Mouse (Mus musculus) embryonic facial prominence, embryonic 10.5 days (tissue): ENCODE measurements around the gene Rxfp4. TPM values are rescaled to one million over a fixed set of nuclear protein-coding genes. Genes with fewer than 3 reads are reported as not detected.

Experiments
- DNase-seq: peaks from one replicate; pipeline ENCODE4 v3.0.0-alpha.2; 2017; ENCODE audit warnings: low spot score
- H3K27ac ChIP-seq: fragments of 300-500 bp; sonication (generic); replicated peaks from 2 replicates; pipeline ENCODE4 v1.5.1; 2016; ENCODE audit warnings: mild to moderate bottlenecking
- H3K27me3 ChIP-seq: fragments of 300-500 bp; sonication (generic); replicated peaks from 2 replicates; pipeline ENCODE4 v1.6.1; 2016; ENCODE audit warnings: low read depth, mild to moderate bottlenecking; ENCODE audit not compliant: poor library complexity, severe bottlenecking
- H3K36me3 ChIP-seq: fragments of 300-500 bp; sonication (generic); replicated peaks from 2 replicates; pipeline ENCODE4 v1.6.1; 2016; ENCODE audit warnings: mild to moderate bottlenecking, moderate library complexity
- H3K4me1 ChIP-seq: fragments of 300-500 bp; sonication (generic); 2 replicates; pipeline ENCODE4 v1.6.1; 2016
- H3K4me3 ChIP-seq: fragments of 300-500 bp; sonication (generic); 2 replicates; pipeline ENCODE4 v1.5.1; 2016; ENCODE audit warnings: mild to moderate bottlenecking, moderate library complexity
- H3K9me3 ChIP-seq: fragments of 300-500 bp; sonication (generic); 2 replicates; pipeline ENCODE4 v1.6.1; 2016; ENCODE audit warnings: mild to moderate bottlenecking
- WGBS: fragments of 180-500 bp; shearing (Covaris S2); methylation state at CpG from one replicate; pipeline ENCODE4 v1.1.7; 2016; 5-methylcytosine and 5-hydroxymethylcytosine counted together
- polyA plus RNA-seq: library from polyadenylated mRNA; unstranded; fragments of >200 nt; fragmentation: Nextera tagmentation; extraction: Ambion mirVana; gene quantifications from 2 replicates; pipeline ENCODE4 v1.2.1, GENCODE M21; 2016

Gene Rxfp4
- polyA plus RNA-seq, 1 experiment from 2014 or later, result not detected

GRCm38 (mm10) chr3:88633056-88633455, 19.9 kb downstream of the Rxfp4 start:
- H3K27ac ChIP-seq, result no peak overlapping the region
- H3K4me3 ChIP-seq, result no peak overlapping the region
- DNase-seq, result no peak
- H3K9me3 ChIP-seq, result no peaks in the 10 kb centered on the region
- WGBS, result 95% methylated on average over 10 of the region's 10 CpGs
- H3K36me3 ChIP-seq, result peaks cover 99% of the 10 kb centered on the region
- H3K4me1 ChIP-seq, result peaks cover 23% of the 10 kb centered on the region
- no peaks in the 10 kb centered on the region for H3K27me3 ChIP-seq

GRCm38 (mm10) chr3:88631921-88632587, 20.9 kb downstream of the Rxfp4 start:
- H3K9me3 ChIP-seq, result no peaks in the 10 kb centered on the region
- peaks cover 100% of the 10 kb centered on the region for H3K36me3 ChIP-seq
- no peak overlapping the region for H3K27ac ChIP-seq
- DNase-seq, result no peak
- H3K27me3 ChIP-seq, result no peaks in the 10 kb centered on the region
- peaks cover 29% of the 10 kb centered on the region for H3K4me1 ChIP-seq
- 81% methylated on average over 12 of the region's 12 CpGs for WGBS
- H3K4me3 ChIP-seq, result no peak overlapping the region

DNA sequence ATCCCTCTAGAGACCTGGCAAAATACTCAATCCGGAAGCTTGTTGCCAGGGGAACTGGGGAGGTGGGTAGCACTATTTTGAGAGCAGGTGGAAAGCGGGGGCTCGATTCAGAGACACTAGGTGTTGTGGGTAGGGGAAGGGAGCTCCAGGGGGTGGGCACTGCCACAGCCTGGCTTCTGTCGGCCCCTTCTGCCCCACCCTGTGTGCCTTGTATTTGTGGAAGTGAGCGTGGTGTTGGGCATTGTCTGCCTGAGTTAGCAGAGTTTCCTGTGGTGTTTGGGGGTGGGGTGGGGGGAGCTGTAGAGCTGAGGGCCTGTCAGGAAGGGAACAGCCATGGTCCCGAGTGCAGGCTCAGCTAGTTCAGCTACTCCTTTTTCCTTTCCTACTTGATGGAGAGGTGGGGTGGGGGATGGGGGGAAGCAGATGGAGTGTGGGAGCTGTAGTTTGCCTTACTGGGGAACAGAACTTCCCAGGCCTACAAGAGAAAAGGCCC, 22.0 kb downstream of the Rxfp4 start:
- H3K4me3 ChIP-seq, result 0 out of 2 replicates have a peak overlapping the region, but pooled peaks have one; percentile 1
- 72% methylated on average over 6 of the region's 6 CpGs for WGBS
- no peak overlapping the region for H3K27ac ChIP-seq
- peaks cover 100% of the 10 kb centered on the region for H3K36me3 ChIP-seq
- H3K4me1 ChIP-seq, result peaks cover 41% of the 10 kb centered on the region
- no peak for DNase-seq
- no peaks in the 10 kb centered on the region for H3K27me3 ChIP-seq
- H3K9me3 ChIP-seq, result no peaks in the 10 kb centered on the region

DNA sequence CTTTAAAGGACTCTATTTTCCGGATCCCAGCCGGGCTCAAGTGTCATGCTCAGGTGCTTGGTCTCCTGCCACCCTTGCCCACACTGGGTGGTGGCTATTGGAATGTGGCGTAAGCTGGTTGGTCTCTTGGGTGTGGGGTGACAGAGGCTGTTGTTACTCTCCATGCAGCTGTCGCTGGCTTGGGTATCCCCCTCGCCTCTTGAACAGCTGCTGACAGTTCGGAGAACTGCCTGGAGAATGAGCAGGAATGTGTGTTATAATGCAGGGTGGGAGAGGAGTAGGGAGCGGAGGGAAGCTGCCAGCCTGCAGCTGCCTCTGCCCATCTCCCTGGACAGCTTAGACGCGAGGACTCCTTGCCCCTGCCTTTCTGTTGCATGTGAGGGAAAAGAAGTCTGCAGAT, 22.9 kb downstream of the Rxfp4 start:
- Histone ChIP-seq H3K27me3 (no peaks in the 10 kb centered on the region), H3K27ac (no peak overlapping the region), H3K36me3 (peaks cover 100% of the 10 kb centered on the region), H3K9me3 (no peaks in the 10 kb centered on the region), H3K4me3 (no peak overlapping the region), H3K4me1 (peaks cover 48% of the 10 kb centered on the region)
- DNase-seq, result no peak
- WGBS, result 81% methylated on average over 9 of the region's 9 CpGs

GRCm38 (mm10) chr3:88629244-88629643, 23.7 kb downstream of the Rxfp4 start:
- no peak for DNase-seq
- 66% methylated on average over 13 of the region's 13 CpGs for WGBS
- H3K9me3 ChIP-seq, result no peaks in the 10 kb centered on the region
- H3K4me3 ChIP-seq, result no peak overlapping the region
- H3K27ac ChIP-seq, result no peak overlapping the region
- peaks cover 100% of the 10 kb centered on the region for H3K36me3 ChIP-seq
- H3K27me3 ChIP-seq, result no peaks in the 10 kb centered on the region
- H3K4me1 ChIP-seq, result peaks cover 56% of the 10 kb centered on the region

- H3K36me3 ChIP-seq, result peaks cover 96% of the 10 kb centered on the region
- DNase-seq, result no peak
- 67% methylated on average over 4 of the region's 4 CpGs for WGBS
- H3K4me1 ChIP-seq, result peaks cover 61% of the 10 kb centered on the region
- H3K27ac ChIP-seq, result no peak overlapping the region
- no peaks in the 10 kb centered on the region for H3K9me3 ChIP-seq
- no peaks in the 10 kb centered on the region for H3K27me3 ChIP-seq
- no peak overlapping the region for H3K4me3 ChIP-seq
Measured at GRCm38 (mm10) chr3:88628766-88629165, 24.2 kb downstream of the Rxfp4 start.

- Histone ChIP-seq H3K4me1 (peaks cover 71% of the 10 kb centered on the region), H3K27me3 (no peaks in the 10 kb centered on the region), H3K9me3 (no peaks in the 10 kb centered on the region), H3K27ac (no peak overlapping the region), H3K36me3 (peaks cover 86% of the 10 kb centered on the region), H3K4me3 (peak overlapping the region; percentile 26; the same call in 1 of the 2 replicates)
- WGBS, result 93% methylated on average over 2 of the region's 2 CpGs
- DNase-seq, result no peak
Measured at GRCm38 (mm10) chr3:88627535-88627934, 25.4 kb downstream of the Rxfp4 start.

DNA sequence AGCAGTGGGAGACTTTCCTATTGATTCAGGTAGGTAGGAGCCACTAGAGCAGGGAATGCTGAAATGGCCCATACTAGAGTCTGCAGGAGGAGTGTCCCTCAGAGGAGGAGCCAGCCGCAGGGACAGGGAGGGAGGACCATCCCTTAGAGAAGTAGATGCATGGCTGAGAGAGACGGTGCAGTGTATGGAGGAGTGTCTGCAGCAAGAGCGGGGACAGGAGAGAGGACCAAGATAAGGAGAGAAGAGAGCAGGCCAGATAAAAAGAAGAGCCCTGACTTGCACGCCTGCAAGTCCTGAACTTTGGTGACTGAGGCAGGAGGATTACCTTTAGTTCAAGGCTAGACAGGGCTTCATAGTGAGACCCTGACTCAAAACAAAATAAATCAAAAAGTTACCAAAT, 25.8 kb downstream of the Rxfp4 start:
- 77% methylated on average over 4 of the region's 4 CpGs for WGBS
- H3K27ac ChIP-seq, result no peak overlapping the region
- H3K9me3 ChIP-seq, result no peaks in the 10 kb centered on the region
- H3K4me1 ChIP-seq, result peaks cover 74% of the 10 kb centered on the region
- H3K36me3 ChIP-seq, result peaks cover 82% of the 10 kb centered on the region
- DNase-seq, result no peak
- no peaks in the 10 kb centered on the region for H3K27me3 ChIP-seq
- no peak overlapping the region for H3K4me3 ChIP-seq

DNA sequence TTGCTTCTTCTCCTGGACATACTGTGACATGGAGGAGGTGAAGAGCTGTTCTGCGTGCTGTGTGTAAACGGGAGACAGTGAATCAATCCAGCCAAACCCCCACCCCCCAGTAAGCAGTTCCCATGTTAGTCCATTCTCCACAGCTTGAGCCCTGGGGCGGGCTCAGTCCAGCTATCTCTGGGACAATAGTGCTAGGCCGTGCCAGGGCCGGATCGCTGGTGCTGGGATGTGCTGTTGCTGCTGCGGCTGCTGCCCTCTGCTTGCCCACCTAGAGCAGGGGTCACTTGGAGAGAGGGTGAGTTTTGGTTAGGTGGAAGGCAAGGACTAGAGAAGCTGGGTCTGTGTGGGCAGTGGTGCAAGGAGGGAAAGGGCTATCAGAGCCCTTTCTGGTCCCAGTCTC, 26.6 kb downstream of the Rxfp4 start:
- Histone ChIP-seq H3K27ac (0 out of 2 replicates have a peak overlapping the region, but pooled peaks have one; percentile 10), H3K36me3 (peaks cover 74% of the 10 kb centered on the region), H3K9me3 (no peaks in the 10 kb centered on the region), H3K4me1 (peaks cover 74% of the 10 kb centered on the region), H3K4me3 (peak overlapping the region; percentile 16; the same call in 1 of the 2 replicates), H3K27me3 (no peaks in the 10 kb centered on the region)
- DNase-seq, result no peak
- 84% methylated on average over 7 of the region's 7 CpGs for WGBS

DNA sequence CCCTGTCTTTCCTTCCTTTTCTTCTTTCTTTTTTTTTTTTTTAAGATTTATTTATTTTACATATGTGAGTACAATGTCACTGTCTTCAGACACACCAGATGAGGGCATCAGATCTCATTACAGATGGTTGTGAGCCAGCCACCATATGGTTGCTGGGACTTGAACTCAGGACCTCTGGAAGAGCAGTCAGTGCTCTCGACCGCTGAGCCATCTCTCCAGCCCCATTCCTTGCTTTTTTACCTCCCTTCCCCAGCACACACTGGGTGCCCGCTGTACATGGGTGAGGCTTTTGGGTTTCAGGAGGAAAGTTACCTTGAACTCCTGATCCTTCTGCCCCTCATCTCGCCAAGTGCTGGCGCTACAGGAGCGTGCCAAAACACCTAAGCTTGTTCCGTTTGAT, 27.4 kb downstream of the Rxfp4 start:
- 93% methylated on average over 7 of the region's 7 CpGs for WGBS
- DNase-seq, result no peak
- Histone ChIP-seq H3K4me1 (peaks cover 74% of the 10 kb centered on the region), H3K27me3 (no peaks in the 10 kb centered on the region), H3K27ac (no peak overlapping the region; the same call in 1 of the 2 replicates), H3K4me3 (peak overlapping the region; percentile 97; the same call in 1 of the 2 replicates), H3K9me3 (no peaks in the 10 kb centered on the region), H3K36me3 (peaks cover 66% of the 10 kb centered on the region)

GRCm38 (mm10) chr3:88624951-88625350, 28.0 kb downstream of the Rxfp4 start:
- WGBS, result 47% methylated on average over 2 of the region's 2 CpGs
- Histone ChIP-seq H3K4me1 (peaks cover 74% of the 10 kb centered on the region), H3K4me3 (peak overlapping the region; percentile 97), H3K36me3 (peaks cover 60% of the 10 kb centered on the region), H3K27me3 (no peaks in the 10 kb centered on the region), H3K27ac (peak overlapping the region; percentile 99), H3K9me3 (no peaks in the 10 kb centered on the region)
- DNase-seq, result no peak

GRCm38 (mm10) chr3:88624324-88624723, 28.6 kb downstream of the Rxfp4 start:
- peak overlapping the region; percentile 99 for H3K27ac ChIP-seq
- H3K4me3 ChIP-seq, result peak overlapping the region; percentile 97
- H3K9me3 ChIP-seq, result no peaks in the 10 kb centered on the region
- DNase-seq, result no peak
- 0 out of 2 replicates have a peak, but pooled peaks cover 4% of the 10 kb centered on the region for H3K27me3 ChIP-seq
- H3K4me1 ChIP-seq, result peaks cover 75% of the 10 kb centered on the region
- WGBS, result 44% methylated on average over 4 of the region's 4 CpGs
- peaks cover 54% of the 10 kb centered on the region for H3K36me3 ChIP-seq
